Mouse (Mus musculus) cerebellum, adult 18-20 months (tissue): ENCODE data around the gene Elfn2.
A peak's percentile ranks its signal among the peaks of the same experiment; 100 is the strongest.

Experiments
- DNase-seq, 2 experiments: peaks; one replicate each; pipeline ENCODE4 v3.0.0; 2021

Elfn2 gene

DNA sequence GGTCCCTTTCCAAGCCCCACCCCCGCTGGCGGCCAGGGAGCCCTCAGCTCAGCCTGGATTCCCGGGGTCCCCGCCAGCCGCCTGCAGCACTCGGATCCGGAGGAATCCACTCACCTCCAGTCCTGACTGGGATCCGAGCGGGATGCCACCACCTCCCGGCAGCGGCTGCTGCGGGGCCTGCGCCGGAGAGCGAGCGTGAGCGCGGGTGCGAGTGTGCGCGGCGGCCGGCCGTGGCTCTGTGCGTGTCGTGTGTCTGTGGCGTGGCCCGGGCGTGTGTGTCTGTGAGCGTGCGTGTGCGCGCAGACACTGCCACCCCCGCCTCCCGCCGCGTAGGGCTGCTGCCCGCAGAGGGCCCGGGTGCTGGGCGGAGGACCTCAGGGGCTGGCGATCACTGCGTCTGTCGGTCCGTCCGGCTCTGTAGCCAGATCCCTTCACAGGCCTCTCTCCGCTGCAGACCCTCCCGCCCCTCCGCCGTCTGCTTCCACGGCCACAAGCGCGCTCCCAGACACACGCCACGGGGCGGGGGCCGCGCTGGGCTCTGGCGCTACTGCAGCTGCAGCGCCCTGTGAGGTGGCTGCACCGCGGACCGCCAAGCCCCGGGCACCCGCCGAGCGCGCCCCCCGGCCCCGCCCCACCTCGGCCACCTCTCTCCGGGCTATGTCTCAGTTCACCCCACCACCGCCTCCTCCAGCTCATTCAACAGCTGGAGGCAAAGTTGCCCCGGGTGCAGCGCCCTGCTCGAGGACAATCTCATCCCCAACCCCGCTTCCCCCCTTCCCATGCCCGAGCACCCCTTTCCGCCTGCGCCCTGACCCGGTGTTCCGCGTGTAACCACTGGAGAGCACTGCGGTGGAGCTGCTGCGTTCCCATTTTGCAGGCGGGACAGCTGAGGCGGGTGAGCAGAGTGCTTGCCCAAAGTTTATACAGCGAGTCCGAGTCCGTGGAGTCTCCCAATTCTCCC is at the start of gene Elfn2:
TSS of gene Elfn2 (minus strand) at position 482 of the 961 bp plus-strand sequence.
- DNase-seq = peak in 1 of 2 experiments; percentile 17

- no peak for DNase-seq
Observed at GRCm38 (mm10) chr15:78763704-78764103, 45.1 kb upstream of the Elfn2 start.

GRCm38 (mm10) chr15:78763210-78763609 is 44.6 kb upstream of the Elfn2 start:
- no peak for DNase-seq

GRCm38 (mm10) chr15:78761112-78761511 is 42.5 kb upstream of the Elfn2 start:
- no peak for DNase-seq

DNA sequence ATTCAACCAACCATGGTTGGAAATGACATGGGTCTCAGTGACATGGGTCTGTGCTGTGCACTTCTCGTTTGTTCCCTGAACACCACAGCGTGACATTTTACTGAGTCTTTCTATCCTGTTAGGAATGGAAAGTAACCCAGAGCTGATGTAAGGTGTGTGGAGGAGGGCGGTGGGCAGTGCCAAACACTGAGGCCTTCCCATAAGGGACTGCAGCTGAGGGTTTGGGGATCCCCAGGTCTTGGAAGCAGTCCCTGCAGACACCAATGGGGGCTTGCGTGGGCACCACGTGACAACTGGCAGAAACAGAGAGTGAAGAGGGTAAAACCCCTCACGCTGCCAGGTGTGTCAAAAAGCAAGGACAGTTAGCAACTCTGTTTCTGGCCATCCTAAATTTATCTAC is 39.6 kb upstream of the Elfn2 start:
- no peak for DNase-seq

DNA sequence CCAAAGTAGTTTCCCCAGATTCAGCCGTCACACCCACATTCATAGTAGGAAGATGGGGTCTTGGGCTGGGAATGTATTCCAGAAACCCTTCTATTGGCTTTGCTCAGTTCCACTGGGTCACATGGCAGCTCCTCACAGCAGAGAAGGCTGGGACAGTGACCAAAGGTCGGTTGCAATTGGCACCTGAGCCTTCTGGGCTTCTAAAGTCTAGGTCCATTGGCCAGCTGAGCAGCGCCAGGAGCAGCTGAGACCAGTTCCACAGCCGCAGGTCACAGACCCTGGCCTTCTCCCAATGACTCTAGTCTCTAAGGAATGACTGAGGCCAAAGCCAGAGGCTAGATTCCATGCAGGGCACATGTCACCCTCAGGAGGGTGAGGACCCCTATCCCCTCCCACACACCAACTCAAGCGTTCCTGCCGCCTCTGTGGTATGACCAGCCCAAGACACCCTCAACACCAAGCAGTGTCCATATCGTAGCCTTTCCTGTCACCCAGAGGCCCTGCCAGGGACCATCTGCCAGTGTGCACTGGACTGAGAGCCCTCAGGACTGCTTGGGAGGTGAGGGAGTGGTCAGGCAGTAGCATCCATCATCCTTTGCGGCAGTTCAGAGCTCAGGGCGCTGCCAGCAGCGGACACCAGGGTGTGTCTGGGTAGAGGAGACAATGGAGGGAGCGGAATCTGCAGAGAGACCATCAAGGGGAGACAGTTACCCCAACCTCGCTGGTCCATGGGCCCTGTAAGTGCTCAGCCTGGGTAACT is 37.6 kb upstream of the Elfn2 start:
- DNase-seq = no peak

DNA sequence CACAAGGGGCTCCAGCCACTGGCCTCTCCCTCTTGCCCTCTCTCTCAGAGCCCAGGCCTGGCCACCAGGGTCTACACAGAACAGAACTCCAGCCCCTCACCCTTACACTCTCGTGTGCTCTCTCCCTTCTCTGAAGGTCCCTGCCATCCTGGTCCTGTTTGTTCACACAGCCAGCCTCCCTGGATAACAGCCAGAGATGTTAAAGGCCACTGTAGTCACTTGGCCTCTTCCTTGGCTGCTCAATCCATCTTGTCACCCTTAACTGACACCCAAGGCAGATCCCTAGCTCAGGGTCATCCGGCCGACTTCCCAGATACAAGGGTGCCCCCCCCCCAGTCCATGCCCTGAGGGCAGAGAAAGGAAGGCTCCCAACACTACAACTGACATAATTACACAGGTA is 36.7 kb upstream of the Elfn2 start:
- DNase-seq = no peak

GRCm38 (mm10) chr15:78754144-78754543 is 35.6 kb upstream of the Elfn2 start:
- DNase-seq = no peak

GRCm38 (mm10) chr15:78752991-78753390 is 34.4 kb upstream of the Elfn2 start:
- no peak for DNase-seq

DNA sequence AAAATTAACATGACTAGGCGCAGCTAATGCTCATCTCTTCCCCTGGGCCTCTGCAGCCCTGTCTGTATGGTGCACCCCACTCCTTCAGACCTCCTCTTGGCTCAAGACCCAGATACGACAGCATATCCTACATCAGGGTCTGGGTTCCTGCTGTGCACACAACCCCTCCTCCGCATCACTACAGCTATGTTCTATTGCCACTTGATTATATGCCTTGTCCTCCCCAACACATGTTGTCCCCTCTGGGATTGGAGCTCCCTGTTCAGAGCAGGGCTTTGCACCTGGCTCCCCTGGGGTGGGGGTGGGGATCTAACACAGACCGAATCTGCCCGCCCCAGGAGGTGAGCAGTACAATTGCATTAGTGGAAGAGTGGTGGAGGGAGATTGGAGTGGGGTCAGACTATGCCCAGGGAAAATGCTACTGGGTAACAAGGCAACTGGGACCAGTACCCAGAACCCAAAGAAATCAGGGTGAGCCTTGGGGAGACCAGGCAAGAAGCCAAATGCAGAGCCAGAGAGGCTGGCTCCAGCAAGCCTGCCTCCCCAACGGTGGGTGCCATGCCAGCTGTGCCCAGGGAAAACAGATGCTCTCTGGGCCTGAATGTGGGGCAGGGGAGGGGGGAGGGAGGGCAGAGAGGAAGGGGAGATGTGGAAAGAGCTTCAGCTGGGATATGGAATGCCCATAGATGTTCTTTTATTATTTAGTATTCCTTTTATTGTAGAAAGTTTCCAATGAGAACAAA is 32.2 kb upstream of the Elfn2 start:
- no peak for DNase-seq

DNA sequence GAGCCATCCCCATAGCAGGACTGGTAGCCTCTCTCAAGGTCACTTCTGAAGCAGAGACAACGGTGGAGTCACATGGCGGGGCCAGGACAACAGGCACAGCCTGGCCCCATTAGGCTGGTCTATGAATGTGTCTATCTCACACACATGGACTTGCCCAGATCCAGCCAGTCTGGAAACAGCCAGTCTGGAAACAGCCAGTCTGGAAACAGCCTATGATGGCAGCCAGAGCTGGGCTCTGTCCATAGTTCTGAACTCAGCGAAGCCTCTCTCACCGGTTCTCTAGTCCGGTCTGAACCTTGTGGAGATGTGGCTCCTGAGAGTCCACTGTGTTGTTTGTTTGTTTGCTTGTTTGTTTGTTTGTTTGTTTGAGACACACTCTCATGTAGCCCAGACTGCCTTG is 31.3 kb upstream of the Elfn2 start:
- DNase-seq = no peak

- peak; percentile 38 to 65 for DNase-seq
Observed at GRCm38 (mm10) chr15:78744206-78744605, 25.6 kb upstream of the Elfn2 start.

GRCm38 (mm10) chr15:78742831-78743230 is 24.3 kb upstream of the Elfn2 start:
- no peak for DNase-seq

DNA sequence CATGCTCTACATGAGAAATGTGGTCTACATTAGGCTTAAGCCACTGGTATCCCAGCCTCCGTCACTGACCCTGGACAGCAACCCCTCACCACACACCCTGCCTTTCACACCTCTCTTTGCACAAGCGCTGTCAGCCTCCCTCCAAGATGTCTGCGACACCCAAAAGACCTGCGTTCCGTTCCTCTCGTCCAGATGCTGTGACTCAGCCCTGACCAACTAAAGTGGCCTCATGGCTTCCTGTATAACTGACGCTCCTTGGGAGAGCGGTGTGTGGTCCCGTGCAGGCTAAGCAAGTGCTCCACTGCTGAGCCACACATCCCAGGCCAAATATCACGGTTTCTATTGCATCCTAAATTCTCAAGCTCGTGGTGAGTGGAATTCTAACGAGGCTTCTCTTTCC is 22.1 kb upstream of the Elfn2 start:
- no peak for DNase-seq

- no peak for DNase-seq
Observed at GRCm38 (mm10) chr15:78737146-78737545, 18.6 kb upstream of the Elfn2 start.

GRCm38 (mm10) chr15:78736681-78737100 is 18.1 kb upstream of the Elfn2 start:
- no peak for DNase-seq

DNA sequence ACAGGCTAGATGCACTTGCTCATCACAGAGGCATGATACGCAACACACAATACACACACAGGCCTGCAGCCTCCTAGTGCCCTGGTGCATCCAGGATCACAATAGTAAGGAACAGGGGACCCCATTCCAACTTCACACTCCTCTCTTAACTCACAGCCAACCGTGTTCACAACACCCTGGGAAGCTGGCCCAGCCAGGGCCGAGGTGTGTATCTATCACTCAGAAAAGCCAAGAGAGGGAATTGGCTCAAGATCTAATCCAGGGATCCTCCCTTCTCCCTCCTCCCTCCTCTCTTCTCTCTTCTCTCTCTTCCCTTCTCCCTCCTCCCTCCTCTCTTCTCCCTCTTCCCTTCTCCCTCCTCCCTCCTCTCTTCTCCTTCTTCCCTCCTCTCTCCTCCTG is 17.6 kb upstream of the Elfn2 start:
- no peak for DNase-seq

DNA sequence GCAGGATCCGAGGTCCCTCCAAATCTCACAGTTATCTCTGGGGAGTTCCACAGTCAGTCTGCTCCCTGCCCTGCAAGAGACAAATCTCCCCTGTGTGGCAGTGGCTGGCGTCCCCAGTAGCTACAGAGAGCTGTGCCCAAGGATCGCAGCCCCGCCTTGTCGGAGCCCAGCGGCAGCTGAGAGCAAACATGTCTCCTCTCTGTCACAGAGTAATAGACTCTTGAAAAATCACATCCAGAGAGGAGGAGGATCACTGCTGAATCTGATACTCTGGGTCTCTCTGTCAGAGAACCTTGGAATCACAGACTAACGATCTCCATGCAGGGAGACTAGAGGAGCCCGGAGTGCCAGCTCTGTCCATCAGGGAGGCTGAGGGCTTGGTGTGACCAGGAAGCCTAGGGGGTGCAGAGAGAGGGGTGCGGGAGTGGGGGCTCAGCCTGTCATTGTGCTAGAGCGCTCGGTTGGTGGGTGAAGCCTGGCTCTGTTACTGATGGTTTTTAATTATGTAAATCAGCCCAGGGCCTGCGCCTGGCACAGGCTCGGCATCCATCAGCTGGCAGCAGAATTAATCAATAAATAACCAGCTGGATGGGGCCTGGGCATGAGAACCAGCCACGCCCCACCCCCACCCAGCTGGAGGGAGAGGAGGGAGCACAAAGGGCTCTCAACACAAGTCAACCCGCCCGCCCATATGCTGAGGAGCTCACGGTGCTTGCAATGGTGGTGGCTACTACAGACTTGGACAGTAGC is 17.0 kb upstream of the Elfn2 start:
- no peak for DNase-seq

DNA sequence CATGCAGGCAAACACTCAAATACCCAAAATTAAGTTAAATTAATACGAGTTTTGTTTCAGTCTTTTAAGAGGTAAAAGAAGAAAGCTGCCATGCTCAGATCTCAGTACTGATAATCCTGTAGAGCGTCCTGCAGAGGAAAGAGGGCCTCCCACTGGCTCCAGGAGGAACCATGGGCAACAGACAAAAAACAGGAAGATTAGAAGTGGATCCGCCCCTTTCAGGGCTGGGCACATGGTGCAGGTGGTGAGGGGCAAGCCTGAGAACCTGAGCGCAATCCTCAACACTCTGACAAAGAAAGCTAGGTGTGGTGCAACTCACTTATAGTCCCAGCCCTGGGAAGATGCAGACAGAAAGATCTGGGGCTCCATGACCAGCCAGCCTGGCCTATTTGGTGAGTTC is 13.3 kb upstream of the Elfn2 start:
- no peak for DNase-seq

DNA sequence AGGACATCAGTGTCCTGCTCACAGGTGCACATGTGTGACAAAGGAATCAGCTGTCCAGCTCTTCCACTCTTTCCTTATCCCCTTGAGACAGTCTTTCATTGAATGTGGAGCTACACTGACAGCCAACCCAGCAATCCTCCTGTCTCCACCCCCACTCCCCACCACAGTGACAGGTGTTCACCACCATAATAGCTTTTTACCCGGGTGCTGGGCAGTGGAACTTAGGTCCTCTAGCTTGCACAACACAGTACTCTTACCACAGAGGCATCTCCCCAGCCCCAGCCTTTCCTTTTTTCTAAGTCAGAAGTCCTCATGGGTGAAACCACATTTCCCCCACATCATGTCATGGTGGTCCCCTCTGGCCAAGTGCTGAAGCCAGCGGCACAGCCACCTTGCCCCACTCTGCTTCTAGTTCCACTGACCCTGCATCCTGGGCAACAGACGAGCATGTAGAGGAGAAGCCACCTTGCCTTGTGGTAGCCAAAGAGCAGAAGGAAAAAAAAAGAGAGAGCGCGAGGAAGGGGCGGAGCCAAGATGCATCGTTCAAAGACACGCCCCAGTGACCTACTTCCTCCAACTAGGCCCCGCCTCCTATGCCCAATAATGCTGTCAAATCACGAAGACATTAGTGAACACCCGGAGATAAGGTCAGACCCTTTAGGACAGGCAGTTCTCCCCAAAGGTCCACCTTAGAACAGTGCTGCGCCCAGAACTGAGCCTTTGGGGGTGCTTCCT is 11.9 kb upstream of the Elfn2 start:
- no peak for DNase-seq

DNA sequence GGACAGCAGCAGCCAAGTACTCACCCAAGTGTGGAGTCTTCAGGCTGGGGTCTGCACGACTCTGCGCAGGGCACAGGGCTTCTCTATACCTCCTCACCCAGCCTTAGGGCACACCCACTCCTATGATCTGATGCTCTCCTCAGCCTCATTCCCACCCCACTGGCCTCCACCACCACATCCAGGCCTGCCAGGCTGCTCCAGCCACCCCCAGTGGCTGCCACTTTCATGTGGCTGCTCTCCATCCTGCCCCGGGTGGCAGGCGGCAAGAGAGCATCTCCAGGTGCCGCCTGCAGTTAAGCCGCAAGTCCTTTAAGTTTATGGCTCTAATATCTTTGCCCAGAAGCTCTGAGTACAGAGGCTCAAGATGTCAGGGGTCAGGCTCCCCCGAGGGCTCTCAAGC is 8.1 kb upstream of the Elfn2 start:
- no peak for DNase-seq

DNA sequence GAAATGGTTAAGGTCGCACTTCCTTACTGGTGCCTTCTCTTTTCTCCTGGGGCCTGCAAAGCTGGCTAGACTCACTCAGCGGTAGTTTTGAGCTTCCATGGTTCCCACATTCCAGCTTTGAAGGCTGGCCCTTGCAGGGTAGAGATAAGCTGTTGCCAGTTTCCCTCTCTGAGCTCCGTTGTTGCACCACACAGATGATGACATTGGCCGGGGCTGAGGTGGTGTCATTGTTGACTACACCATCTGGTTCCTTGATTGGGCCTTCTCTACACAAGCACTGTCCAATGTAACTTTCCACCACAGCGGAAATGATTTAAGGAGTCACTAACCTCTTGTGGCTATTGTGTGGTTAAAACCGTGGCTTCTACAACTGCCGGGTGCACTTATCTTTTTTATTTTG is 2.0 kb upstream of the Elfn2 start:
- DNase-seq = no peak
